19 mouse cellular contexts compared by ENCODE assay signal in genomic region chr9:89789926-89790325, GRCm38 (mm10). TPM values are rescaled to one million over a fixed set of nuclear protein-coding genes. Genes with fewer than 3 reads are reported as not detected.
"Had no signal": no experiment of that assay in that cellular context is flagged by ENCODE, and none has a peak within 500 bp of the region (broad histone marks: within the 10 kb centered on the region; RNA-seq: fewer than 3 reads in every experiment).

No protein-coding gene starts in this region.

- H3K4me3 ChIP-seq: intestine, embryonic 15.5 days; limb, embryonic 10.5 days; liver, embryonic 12.5 days; megakaryocyte, embryonic 14.5 days; midbrain, embryonic 15.5 days; neural tube, embryonic 13.5 days had no signal

- H3K9me3 ChIP-seq: intestine, embryonic 15.5 days; limb, embryonic 10.5 days; liver, embryonic 12.5 days; megakaryocyte, embryonic 14.5 days; midbrain, embryonic 15.5 days; neural tube, embryonic 13.5 days had no signal

- H3K27ac ChIP-seq: intestine, embryonic 15.5 days; limb, embryonic 10.5 days; liver, embryonic 12.5 days; macrophage; midbrain, embryonic 15.5 days; neural tube, embryonic 13.5 days had no signal

- H3K36me3 ChIP-seq: intestine, embryonic 15.5 days; limb, embryonic 10.5 days; liver, embryonic 12.5 days; midbrain, embryonic 15.5 days; neural tube, embryonic 13.5 days had no signal

- H3K4me1 ChIP-seq: intestine, embryonic 15.5 days; limb, embryonic 10.5 days; liver, embryonic 12.5 days; megakaryocyte, embryonic 14.5 days; midbrain, embryonic 15.5 days; neural tube, embryonic 13.5 days had no signal

- H3K4me2 ChIP-seq: intestine, embryonic 15.5 days; liver, embryonic 12.5 days; midbrain, embryonic 11.5 days; midbrain, embryonic 15.5 days; neural tube, embryonic 13.5 days had no signal

- DNase-seq: kidney, adult 18-20 months; kidney, postnatal 14 days; right cerebral cortex, postnatal 14 days; thymus, adult 18-20 months; thymus, postnatal 14 days had no signal

- ATAC-seq: intestine, embryonic 15.5 days; liver, embryonic 12.5 days; midbrain, embryonic 15.5 days had no signal

- H3K9ac ChIP-seq: intestine, embryonic 15.5 days; liver, embryonic 12.5 days; midbrain, embryonic 15.5 days; neural tube, embryonic 13.5 days had no signal

- H3K27me3 ChIP-seq: intestine, embryonic 15.5 days; liver, embryonic 12.5 days; megakaryocyte, embryonic 14.5 days; midbrain, embryonic 15.5 days; neural tube, embryonic 13.5 days had no signal

RNA-seq across cellular contexts. Expression of gene Ankrd34c, which starts 51.7 kb away (rescaled TPM):
- polyA plus RNA-seq: intestine, embryonic 15.5 days; kidney, embryonic 14.5 days; large intestine, adult 2 months; limb, embryonic 10.5 days; limb, embryonic 14.5 days; liver, embryonic 12.5 days; liver, embryonic 16.5 days; lung, embryonic 16.5 days; macrophage; small intestine, adult 2 months had no signal
